Mouse (Mus musculus) fibroblast of lung, adult 2 months (primary cell): ENCODE data around the gene Olfr1411.

Experiments
- DNase-seq: peaks from one replicate; pipeline ENCODE4 v3.0.0-alpha.2; 2011; ENCODE audit warnings: low read depth

The Olfr1411 gene

DNA sequence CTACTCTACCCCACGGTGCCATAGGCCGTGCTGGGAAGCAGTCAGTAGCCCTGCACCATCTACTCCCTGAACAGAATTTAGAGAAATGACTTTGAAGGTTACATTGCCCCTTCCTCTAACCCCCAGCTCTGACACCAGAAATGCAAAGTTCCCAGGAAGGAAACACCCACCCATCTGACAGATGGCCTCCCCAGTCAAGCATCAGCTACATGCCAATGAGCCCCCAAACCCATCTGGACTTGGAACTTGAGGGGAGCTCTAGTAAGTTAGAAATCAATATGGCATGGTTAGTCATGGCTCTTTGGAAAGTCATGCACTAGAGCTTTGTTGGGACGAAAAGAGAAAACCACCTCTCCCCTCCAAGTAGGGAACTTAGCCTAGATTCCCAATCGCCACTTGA, 44.5 kb downstream of the Olfr1411 start:
- no peak for DNase-seq

DNA sequence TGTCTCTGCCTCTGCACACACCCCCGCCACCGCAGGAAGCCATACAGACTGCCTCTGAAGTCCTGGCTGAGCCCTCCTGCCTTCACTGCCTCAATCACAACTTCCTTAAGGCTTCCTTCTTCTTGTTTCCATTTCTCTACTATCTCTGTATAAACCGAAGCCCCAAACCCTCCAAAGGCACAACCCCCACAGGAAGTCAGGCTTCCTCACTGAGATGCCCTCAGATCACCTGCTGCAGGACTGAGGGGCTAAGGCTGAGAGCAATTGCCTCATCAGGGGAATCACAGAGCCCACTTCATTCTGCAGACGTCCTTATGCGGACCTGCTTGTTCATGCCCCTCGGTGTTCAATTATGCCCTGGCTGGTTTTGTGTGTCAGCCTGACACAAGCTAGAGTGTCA, 46.2 kb downstream of the Olfr1411 start:
- DNase-seq, result no peak

DNA sequence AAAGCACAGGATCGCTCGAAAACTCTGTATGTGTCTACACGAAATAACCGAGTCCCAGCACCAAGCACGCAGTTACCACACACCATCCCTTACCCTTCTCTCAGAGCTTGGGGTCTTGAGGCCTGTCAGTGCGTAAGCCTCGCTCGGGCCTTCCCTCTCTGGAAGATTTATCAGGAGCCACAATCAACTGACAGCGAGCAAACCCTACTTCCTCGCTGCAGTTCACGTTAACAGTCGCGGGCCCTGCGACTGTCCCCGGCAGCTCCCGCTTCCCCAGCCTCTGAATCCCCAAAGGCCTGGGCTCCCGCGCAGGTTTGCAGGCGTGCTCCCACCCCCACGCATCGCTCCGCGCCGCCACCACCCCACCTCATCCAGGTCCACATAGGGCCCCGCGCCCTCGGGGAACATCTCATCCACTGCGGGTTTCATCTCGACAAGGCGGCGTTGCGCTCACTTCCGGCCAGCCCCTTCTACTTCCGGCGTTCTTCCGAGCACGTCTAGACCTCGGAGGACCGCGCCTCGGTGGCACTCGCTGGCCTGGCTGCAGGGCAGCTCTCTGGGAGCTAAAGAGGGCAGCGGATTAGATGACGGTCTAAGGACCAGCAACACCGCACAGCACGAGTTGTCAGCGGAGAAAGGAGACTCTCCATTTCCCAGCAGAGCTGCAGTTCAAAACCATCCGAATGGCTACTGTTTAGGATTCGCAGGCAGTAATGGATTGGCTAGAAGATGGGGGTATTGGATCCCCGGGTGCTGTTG, 47.5 kb downstream of the Olfr1411 start, which contains the start of gene Cops9:
Gene Cops9, minus strand, starts transcription at position 472 of the 759 bp plus-strand sequence.
- DNase-seq, result peak; percentile 65

DNA sequence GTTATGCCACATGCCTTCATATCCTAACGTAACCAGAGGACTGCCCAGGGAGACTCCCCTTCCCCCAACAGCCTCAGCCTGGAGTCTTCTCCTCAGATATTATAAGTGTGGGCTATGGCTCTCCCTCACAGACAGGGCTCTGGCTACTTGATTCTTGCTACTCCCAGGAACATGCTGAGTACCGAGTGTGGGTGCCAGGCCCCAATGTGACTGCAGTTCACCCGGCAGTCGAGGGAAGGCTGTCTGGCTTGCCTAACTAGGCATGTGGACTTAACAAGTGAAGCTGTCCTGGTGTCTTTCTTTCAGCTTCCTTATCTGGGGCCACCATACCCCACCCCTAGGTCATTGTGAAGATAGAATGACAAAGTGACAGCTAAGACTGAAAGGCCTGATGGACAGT, 49.5 kb downstream of the Olfr1411 start:
- DNase-seq, result no peak

DNA sequence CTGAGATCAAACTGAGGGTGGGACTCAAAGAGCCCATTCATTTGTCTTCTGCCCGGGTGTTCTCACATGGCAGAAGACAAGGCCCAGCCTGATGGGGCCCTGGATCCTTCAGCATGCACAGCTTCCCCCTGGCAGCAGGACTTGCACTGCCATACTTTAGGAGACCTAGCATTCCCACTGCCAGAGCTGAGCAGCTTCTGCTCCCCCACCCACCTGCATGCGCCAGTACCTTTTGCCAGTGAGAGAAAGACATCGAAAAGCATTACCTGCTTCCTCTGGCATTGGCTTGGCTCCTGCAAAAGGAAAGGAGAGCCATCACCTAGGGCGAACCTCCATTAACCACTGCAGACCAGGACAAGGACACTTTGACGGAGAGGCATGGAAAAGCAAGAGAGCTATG, 50.7 kb downstream of the Olfr1411 start:
- DNase-seq, result no peak

DNA sequence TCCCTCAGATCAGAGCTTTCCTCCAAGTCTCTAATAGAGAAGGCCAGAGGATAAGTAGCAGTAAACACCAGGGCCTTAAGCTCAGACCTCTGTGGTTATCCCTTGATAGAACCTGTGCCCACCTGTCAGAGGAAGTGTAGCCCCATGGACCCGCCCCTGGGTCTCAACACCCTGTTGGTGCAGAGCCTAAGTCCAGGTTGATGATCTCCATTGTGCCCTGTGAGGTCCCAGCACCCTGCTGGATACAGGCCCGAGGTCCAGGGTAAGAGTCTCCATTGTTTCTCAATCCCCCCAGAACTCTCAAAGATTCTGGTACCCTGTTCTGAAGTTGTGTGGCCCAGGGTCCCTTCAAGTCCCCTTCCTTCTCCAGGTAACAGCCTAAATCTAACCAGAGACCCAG, 51.9 kb downstream of the Olfr1411 start:
- DNase-seq, result no peak

DNA sequence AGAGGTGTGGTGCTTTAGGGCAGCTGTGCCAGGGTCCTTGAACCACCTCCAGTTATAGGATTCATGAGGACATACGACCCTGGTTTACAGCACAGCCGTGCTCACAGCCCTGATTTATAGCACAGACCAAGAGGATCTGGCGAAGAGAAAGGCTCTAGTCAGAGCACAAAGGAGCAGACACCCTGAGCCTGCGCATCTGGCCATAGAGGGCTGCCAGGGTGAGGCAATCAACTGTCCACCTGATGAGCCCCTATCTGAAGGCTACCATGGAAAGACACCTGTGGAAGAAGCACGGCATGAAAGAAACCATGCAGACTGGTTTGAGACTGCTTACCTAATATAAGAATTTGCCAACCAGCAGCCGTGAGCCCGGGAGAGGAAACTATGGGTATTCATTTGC, 52.4 kb downstream of the Olfr1411 start:
- DNase-seq, result no peak

DNA sequence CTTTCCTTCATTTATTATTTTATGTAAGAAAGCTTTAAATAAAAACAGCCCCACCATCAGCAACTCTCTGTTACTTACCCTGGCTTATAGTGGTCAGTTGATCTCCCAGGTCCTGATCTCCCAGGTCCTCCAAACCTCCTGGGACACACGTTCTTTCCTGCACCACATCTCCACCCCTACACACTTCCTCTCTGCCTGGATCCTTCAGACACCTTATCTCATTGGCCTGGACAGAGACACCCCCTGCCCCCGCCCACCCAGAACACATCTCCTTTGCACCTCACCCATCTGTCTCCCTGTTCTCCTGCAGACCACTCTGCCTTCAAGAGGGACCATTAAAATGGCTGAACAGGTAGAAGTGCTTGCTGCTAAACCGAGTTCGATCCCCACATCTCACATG, 52.8 kb downstream of the Olfr1411 start:
- no peak for DNase-seq
